23 mouse cellular contexts compared by ENCODE assay signal in genomic region chr11:43174359-43175116, GRCm38 (mm10). TPM values are rescaled to one million over a fixed set of nuclear protein-coding genes. Genes with fewer than 3 reads are reported as not detected.
A peak's percentile ranks its signal among the peaks of the same experiment; 100 is the strongest.
DNase-seq lines count a peak whose midpoint lies in the region; ATAC-seq and TF ChIP-seq lines count a peak whose summit lies in the region.
"Had no signal": no experiment of that assay in that cellular context is flagged by ENCODE, and none has a peak within 500 bp of the region (broad histone marks: within the 10 kb centered on the region; RNA-seq: fewer than 3 reads in every experiment).

No protein-coding gene starts in this region.

- DNase-seq in CD4-positive helper T cell, adult 2 months (ENCODE audit: low read depth, low spot score), result peak; percentile 68
- no peak for DNase-seq in cerebellum, adult 18-20 months
- DNase-seq in gastrocnemius, postnatal 4 days (ENCODE audit: low spot score in 2 of 2), result no peak
- DNase-seq in forebrain, embryonic 10.5 days (ENCODE audit: extremely low spot score, low spot score), result no peak
- DNase-seq: adrenal gland, postnatal 25 days; cerebellum, adult 9-10 months; embryo, embryonic 11 days; heart, postnatal 4 days; lung, adult 2 months; right cerebral cortex, postnatal 14 days; thymus, adult 2 months had no signal

- no peak for TF ChIP-seq CTCF in bone marrow macrophage, adult 2 months (IDR thresholded peaks at IDR 0.05; ENCODE audit: low read depth, low read length)

- no peaks in the 10 kb centered on the region for H3K36me3 ChIP-seq in intestine, embryonic 16.5 days (ENCODE audit: control insufficient read depth, insufficient read depth, low read length)
- no peaks in the 10 kb centered on the region for H3K36me3 ChIP-seq in stomach, embryonic 15.5 days
- no peaks in the 10 kb centered on the region for H3K36me3 ChIP-seq in forebrain, embryonic 10.5 days (replicated peaks)
- H3K36me3 ChIP-seq: forebrain, embryonic 12.5 days; heart, embryonic 13.5 days; limb, embryonic 10.5 days; neural tube, embryonic 12.5 days had no signal

- no peak for TF ChIP-seq POLR2A in bone marrow macrophage, adult 2 months (IDR thresholded peaks at IDR 0.05; ENCODE audit: borderline replicate concordance, low read depth, low read length)

- H3K27me3 ChIP-seq in intestine, embryonic 16.5 days (replicated peaks; ENCODE audit: control insufficient read depth, insufficient read depth, low read length), result no peaks in the 10 kb centered on the region
- H3K27me3 ChIP-seq in stomach, embryonic 15.5 days (replicated peaks), result no peaks in the 10 kb centered on the region
- no peaks in the 10 kb centered on the region for H3K27me3 ChIP-seq in forebrain, embryonic 10.5 days (ENCODE audit: poor library complexity, severe bottlenecking)
- H3K27me3 ChIP-seq: forebrain, embryonic 12.5 days; heart, embryonic 13.5 days; neural tube, embryonic 12.5 days had no signal

- no peaks in the 10 kb centered on the region for H3K9me3 ChIP-seq in intestine, embryonic 16.5 days (ENCODE audit: control insufficient read depth, low read length)
- no peaks in the 10 kb centered on the region for H3K9me3 ChIP-seq in stomach, embryonic 15.5 days
- H3K9me3 ChIP-seq in forebrain, embryonic 10.5 days, result no peaks in the 10 kb centered on the region
- H3K9me3 ChIP-seq: forebrain, embryonic 12.5 days; heart, embryonic 13.5 days; limb, embryonic 10.5 days; neural tube, embryonic 12.5 days had no signal

- peak; percentile 98 for ATAC-seq in intestine, embryonic 16.5 days
- ATAC-seq in stomach, embryonic 15.5 days (ENCODE audit: insufficient read depth, low FRiP score, low read depth), result peak; percentile 50; the same call in 1 of the 2 replicates
- ATAC-seq: midbrain, embryonic 16.5 days had no signal

- H3K4me2 ChIP-seq in intestine, embryonic 16.5 days (ENCODE audit: low read depth, low read length), result no peak overlapping the region
- H3K4me2 ChIP-seq in stomach, embryonic 15.5 days, result no peak overlapping the region
- H3K4me2 ChIP-seq: forebrain, embryonic 12.5 days; heart, embryonic 13.5 days; liver, embryonic 11.5 days; neural tube, embryonic 12.5 days had no signal

- H3K9ac ChIP-seq in intestine, embryonic 16.5 days (ENCODE audit: low read depth, low read length), result no peak overlapping the region
- no peak overlapping the region for H3K9ac ChIP-seq in stomach, embryonic 15.5 days
- H3K9ac ChIP-seq: forebrain, embryonic 12.5 days; heart, embryonic 13.5 days; neural tube, embryonic 12.5 days had no signal

- H3K27ac ChIP-seq in bone marrow macrophage, adult 2 months (ENCODE audit: insufficient read depth, low read depth, low read length), result peak overlapping the region; percentile 37
- H3K27ac ChIP-seq in intestine, embryonic 16.5 days (ENCODE audit: low read length), result peak overlapping the region; percentile 81
- no peak overlapping the region for H3K27ac ChIP-seq in stomach, embryonic 15.5 days
- H3K27ac ChIP-seq in forebrain, embryonic 10.5 days, result no peak overlapping the region
- H3K27ac ChIP-seq: forebrain, embryonic 12.5 days; heart, embryonic 13.5 days; kidney, postnatal 0 days; layer of hippocampus, adult 2 months; limb, embryonic 10.5 days; neural tube, embryonic 12.5 days had no signal

- WGBS in intestine, embryonic 16.5 days, result 68% methylated on average over 6 of the region's 6 CpGs
- WGBS in stomach, embryonic 15.5 days, result 68% methylated on average over 6 of the region's 6 CpGs
- WGBS in forebrain, embryonic 10.5 days, result 89% methylated on average over 6 of the region's 6 CpGs

- peaks cover 13% of the 10 kb centered on the region for H3K4me1 ChIP-seq in bone marrow macrophage, adult 2 months (ENCODE audit: control insufficient read depth, insufficient read depth, low read length)
- no peaks in the 10 kb centered on the region for H3K4me1 ChIP-seq in intestine, embryonic 16.5 days (ENCODE audit: control insufficient read depth, insufficient read depth, low read length)
- H3K4me1 ChIP-seq in stomach, embryonic 15.5 days, result no peaks in the 10 kb centered on the region
- no peaks in the 10 kb centered on the region for H3K4me1 ChIP-seq in forebrain, embryonic 10.5 days
- H3K4me1 ChIP-seq: forebrain, embryonic 12.5 days; heart, embryonic 13.5 days; limb, embryonic 10.5 days; neural tube, embryonic 12.5 days had no signal

- H3K4me3 ChIP-seq in bone marrow macrophage, adult 2 months (ENCODE audit: insufficient read depth, low read length), result no peak overlapping the region
- no peak overlapping the region for H3K4me3 ChIP-seq in intestine, embryonic 16.5 days (ENCODE audit: low read length)
- H3K4me3 ChIP-seq in stomach, embryonic 15.5 days (replicated peaks), result no peak overlapping the region
- H3K4me3 ChIP-seq in forebrain, embryonic 10.5 days, result no peak overlapping the region
- H3K4me3 ChIP-seq: forebrain, embryonic 12.5 days; heart, embryonic 13.5 days; layer of hippocampus, adult 2 months; limb, embryonic 10.5 days; neural tube, embryonic 12.5 days had no signal

RNA-seq across cellular contexts. Expression of gene Atp10b, which starts 24.9 kb away (rescaled TPM):
- not detected in 2 replicates for polyA plus RNA-seq in bone marrow macrophage, adult 2 months (2012; ENCODE audit: insufficient read depth, insufficient read length, missing spikeins)
- 2.5 and 2.7 TPM in 2 replicates for polyA plus RNA-seq in intestine, embryonic 16.5 days (2015; fragmentation: Nextera tagmentation; extraction: Ambion mirVana)
- polyA plus RNA-seq in stomach, embryonic 15.5 days (2015; fragmentation: Nextera tagmentation; extraction: Ambion mirVana), result 1.9 and 2.1 TPM in 2 replicates
- total RNA-seq in gastrocnemius, postnatal 4 days (2021), result under 1 TPM; 0.80 to 0.98 TPM
- 0.05 TPM in 1 of 2 replicates, not detected in the other for polyA plus RNA-seq in forebrain, embryonic 10.5 days (2016; fragmentation: Nextera tagmentation; extraction: Ambion mirVana)
- total RNA-seq: granulocyte monocyte progenitor cell, adult 5-6 weeks; heart, postnatal 4 days had no signal
- polyA plus RNA-seq: liver, embryonic 11.5 days had no signal

Comparison
In these comparisons a context has a peak if more than half of its experiments do, and no peak if none do; other contexts are left out.
1. H3K27ac ChIP-seq: peak in bone marrow macrophage, adult 2 months (single experiment) and intestine, embryonic 16.5 days (single experiment); none in stomach, embryonic 15.5 days (single experiment) and forebrain, embryonic 10.5 days (single experiment).